Mouse (Mus musculus) forebrain, embryonic 11.5 days (tissue): Measurements from ENCODE around the gene Gm2431. TPM values are rescaled to one million over a fixed set of nuclear protein-coding genes. Genes with fewer than 3 reads are reported as not detected.
"Not testable (repeated sequence)": the region's sequence is repeated elsewhere in the genome, so short reads cannot be mapped to it uniquely, and the experiment has no call there.

Source experiments
- ATAC-seq: fragments of 200-750 bp; cut with Nextera tagmentation; replicated peaks from 2 replicates; pipeline ENCODE4 v1.8.0; 2017; ENCODE audit warnings: moderate TSS enrichment; ENCODE audit not compliant: low FRiP score
- DNase-seq: peaks from one replicate; pipeline ENCODE4 v3.0.0-alpha.2; 2017; ENCODE audit warnings: low spot score
- H3K27ac ChIP-seq: fragments of 300-500 bp; sonication (generic); 2 replicates; pipeline ENCODE4 v1.5.1; 2014; ENCODE audit warnings: low read depth, low read length
- H3K27me3 ChIP-seq: fragments of 300-500 bp; sonication (generic); 2 replicates; pipeline ENCODE4 v1.6.1; 2014; ENCODE audit warnings: mild to moderate bottlenecking, low read length, mixed read lengths; ENCODE audit not compliant: control insufficient read depth, insufficient read depth
- H3K36me3 ChIP-seq: fragments of 300-500 bp; sonication (generic); 2 replicates; pipeline ENCODE4 v1.6.1; 2014; ENCODE audit warnings: mild to moderate bottlenecking, low read length, moderate library complexity, mixed read lengths; ENCODE audit not compliant: control insufficient read depth, insufficient read depth
- H3K4me1 ChIP-seq: fragments of 300-500 bp; sonication (generic); replicated peaks from 2 replicates; pipeline ENCODE4 v1.6.1; 2014; ENCODE audit warnings: low read length, mixed read lengths; ENCODE audit not compliant: control insufficient read depth, insufficient read depth
- H3K4me2 ChIP-seq: fragments of 300-500 bp; sonication (generic); 2 replicates; pipeline ENCODE4 v1.6.1; 2014; ENCODE audit warnings: low read depth, mild to moderate bottlenecking, low read length, moderate library complexity, mixed read lengths; ENCODE audit not compliant: severe bottlenecking
- H3K4me3 ChIP-seq: fragments of 300-500 bp; sonication (generic); 2 replicates; pipeline ENCODE4 v1.5.1; 2014; ENCODE audit warnings: low read depth, low read length
- H3K9ac ChIP-seq: fragments of 300-500 bp; sonication (generic); 2 replicates; pipeline ENCODE4 v1.6.1; 2014; ENCODE audit warnings: low read length
- H3K9me3 ChIP-seq: fragments of 300-500 bp; sonication (generic); 2 replicates; pipeline ENCODE4 v1.6.1; 2016; ENCODE audit warnings: low read length, mixed read lengths; ENCODE audit not compliant: control insufficient read depth
- WGBS: fragments of 180-500 bp; shearing (Covaris S2); extraction: QIAGEN DNeasy Blood & Tissue Kit; methylation state at CpG from one replicate; pipeline ENCODE4 v1.1.7; 2014; 5-methylcytosine and 5-hydroxymethylcytosine counted together
- polyA plus RNA-seq: library from polyadenylated mRNA; unstranded; fragments of >200 nt; fragmentation: Nextera tagmentation; extraction: Ambion mirVana; gene quantifications from 2 replicates; pipeline ENCODE4 v1.2.1, GENCODE M21; 2014

The Gm2431 gene
- polyA plus RNA-seq, 1 experiment from 2014 or later = not detected

DNA sequence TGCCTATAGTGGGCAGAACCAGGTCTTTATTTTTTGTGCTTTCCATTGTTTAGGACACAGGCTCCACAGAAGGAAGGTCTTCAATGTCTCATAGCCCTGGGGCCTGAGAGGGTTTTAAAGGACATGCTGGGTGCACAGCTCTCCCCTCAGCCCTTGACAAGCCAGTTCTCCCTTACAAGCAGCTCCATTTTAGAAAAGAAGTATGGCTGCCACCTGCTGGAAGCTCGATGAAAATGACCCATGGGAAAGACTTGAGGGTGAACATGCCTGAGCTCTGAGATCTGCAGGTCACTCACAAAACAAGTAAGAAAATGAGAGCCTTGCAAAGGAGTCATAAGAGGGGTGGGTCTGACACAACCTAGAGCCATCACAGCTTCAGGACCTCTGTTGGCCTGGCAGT is 8.3 kb downstream of the Gm2431 start:
- no peak for ATAC-seq
- H3K36me3 ChIP-seq = no peaks in the 10 kb centered on the region
- no peaks in the 10 kb centered on the region for H3K4me1 ChIP-seq
- no peak for DNase-seq
- no peaks in the 10 kb centered on the region for H3K9me3 ChIP-seq
- no peak overlapping the region for H3K4me2 ChIP-seq
- no peak overlapping the region for H3K4me3 ChIP-seq
- H3K9ac ChIP-seq = no peak overlapping the region
- no peaks in the 10 kb centered on the region for H3K27me3 ChIP-seq
- 7% methylated on average over 1 of the region's 1 CpGs for WGBS
- no peak overlapping the region for H3K27ac ChIP-seq

DNA sequence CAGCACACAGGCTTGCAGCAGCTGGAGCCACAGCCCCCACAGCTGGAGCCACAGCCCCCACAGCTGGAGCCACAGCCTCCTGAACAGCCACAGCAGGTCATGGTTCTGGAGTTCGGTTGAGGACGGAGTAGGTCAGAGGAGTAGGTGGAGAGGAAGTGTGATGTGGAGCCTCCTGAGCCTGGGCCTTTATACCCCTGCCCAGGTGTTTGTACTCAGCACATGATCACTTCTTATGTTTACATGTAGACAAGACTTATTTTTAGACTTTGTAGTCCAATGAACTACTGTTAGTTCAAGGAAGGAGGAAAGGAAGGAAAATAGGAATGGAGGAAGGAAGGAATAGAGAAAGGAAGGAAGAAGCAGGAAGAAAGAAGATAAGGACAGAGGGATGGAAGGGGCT is 17.2 kb downstream of the Gm2431 start, which contains the start of gene Gm40460:
Gm40460 (minus strand) TSS at position 101 of the 400 bp plus-strand sequence.
- H3K4me2 ChIP-seq = no peak within 1 kb of the TSS
- 78% methylated on average over 2 of the region's 2 CpGs for WGBS
- no peaks in the 10 kb centered on the region for H3K9me3 ChIP-seq
- no peak within 1 kb of the TSS for H3K4me3 ChIP-seq
- no peak for DNase-seq
- no peak within 1 kb of the TSS for H3K9ac ChIP-seq
- H3K36me3 ChIP-seq = no peaks in the 10 kb centered on the region
- no peak for ATAC-seq
- H3K4me1 ChIP-seq = no peaks in the 10 kb centered on the region
- H3K27me3 ChIP-seq = no peaks in the 10 kb centered on the region
- no peak within 1 kb of the TSS for H3K27ac ChIP-seq

DNA sequence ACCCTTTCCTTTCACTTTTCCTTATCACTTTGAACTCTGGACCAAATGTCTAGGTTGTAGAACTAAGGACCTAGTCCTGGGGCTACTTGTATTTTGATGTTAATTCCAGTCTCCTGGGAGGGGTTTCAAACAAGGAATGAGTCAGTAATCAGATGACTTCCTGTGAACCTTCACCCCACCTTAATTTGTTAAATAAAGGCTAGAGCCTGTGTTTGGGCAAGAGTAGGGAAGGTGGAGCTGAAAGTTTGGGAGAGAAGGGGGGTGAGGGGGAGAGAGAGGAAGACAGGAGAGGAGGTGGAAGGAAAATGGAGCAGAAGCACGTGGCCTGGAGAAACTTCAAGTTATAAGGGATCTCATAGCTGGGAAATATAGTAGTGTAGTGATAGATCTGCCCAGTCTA is 26.6 kb downstream of the Gm2431 start:
- 34% methylated on average over 1 of the region's 1 CpGs for WGBS
- Histone ChIP-seq H3K4me3 (no peak overlapping the region), H3K4me1 (0 out of 2 replicates have a peak, but pooled peaks cover 6% of the 10 kb centered on the region), H3K27me3 (no peaks in the 10 kb centered on the region), H3K36me3 (no peaks in the 10 kb centered on the region), H3K4me2 (no peak overlapping the region), H3K9me3 (no peaks in the 10 kb centered on the region; the same call in 1 of the 2 replicates), H3K9ac (no peak overlapping the region), H3K27ac (no peak overlapping the region)
- DNase-seq (no peak), ATAC-seq (no peak)

GRCm38 (mm10) chr7:142229871-142230270 is 28.3 kb downstream of the Gm2431 start, which contains the start of gene Krtap5-5:
Gene Krtap5-5 (minus strand): TSS chr7:142229971.
- not testable (repeated sequence) for ATAC-seq, H3K36me3 ChIP-seq, H3K4me2 ChIP-seq, H3K27me3 ChIP-seq, H3K4me3 ChIP-seq, DNase-seq, H3K4me1 ChIP-seq, H3K27ac ChIP-seq, H3K9me3 ChIP-seq, H3K9ac ChIP-seq
- WGBS = 57% methylated on average over 3 of the region's 3 CpGs

GRCm38 (mm10) chr7:142224518-142224917 is 33.6 kb downstream of the Gm2431 start:
- ATAC-seq = no peak
- Histone ChIP-seq H3K36me3 (no peaks in the 10 kb centered on the region), H3K4me3 (no peak overlapping the region), H3K4me1 (no peaks in the 10 kb centered on the region), H3K9ac (no peak overlapping the region), H3K9me3 (no peaks in the 10 kb centered on the region), H3K4me2 (no peak overlapping the region), H3K27ac (no peak overlapping the region), H3K27me3 (no peaks in the 10 kb centered on the region)
- 47% methylated on average over 2 of the region's 2 CpGs for WGBS
- DNase-seq = no peak

GRCm38 (mm10) chr7:142212136-142212535 is 46.0 kb downstream of the Gm2431 start:
- H3K4me3 ChIP-seq, DNase-seq, H3K27me3 ChIP-seq, H3K4me1 ChIP-seq, H3K4me2 ChIP-seq, H3K9ac ChIP-seq, ATAC-seq, H3K36me3 ChIP-seq, H3K27ac ChIP-seq, H3K9me3 ChIP-seq: not testable (repeated sequence)
- WGBS = 64% methylated on average over 1 of the region's 1 CpGs

DNA sequence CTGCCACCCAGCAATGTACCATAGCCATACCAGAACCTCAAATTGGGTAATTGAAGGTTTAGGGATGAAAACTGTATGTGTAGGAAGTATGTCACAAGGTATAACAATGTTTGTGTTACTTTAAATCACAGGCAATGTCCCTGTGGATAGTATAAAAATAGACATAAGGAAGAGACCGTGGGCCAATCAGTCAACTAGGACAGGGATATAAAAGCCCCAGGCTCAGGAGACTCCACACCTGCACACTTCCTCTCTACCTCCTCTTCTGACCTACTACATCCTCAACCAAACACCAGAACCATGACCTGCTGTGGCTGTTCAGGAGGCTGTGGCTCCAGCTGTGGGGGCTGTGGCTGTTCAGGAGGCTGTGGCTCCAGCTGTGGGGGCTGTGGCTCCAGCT is 46.6 kb downstream of the Gm2431 start, which contains the start of gene Gm7579:
Gm7579 (plus strand) TSS at position 301 of the 400 bp plus-strand sequence.
- H3K27me3 ChIP-seq = no peaks in the 10 kb centered on the region
- WGBS = 73% methylated on average over 1 of the region's 1 CpGs
- no peak for ATAC-seq
- H3K9ac ChIP-seq = no peak within 1 kb of the TSS
- no peaks in the 10 kb centered on the region for H3K9me3 ChIP-seq
- no peak within 1 kb of the TSS for H3K4me2 ChIP-seq
- H3K4me1 ChIP-seq = no peaks in the 10 kb centered on the region
- no peak within 1 kb of the TSS for H3K4me3 ChIP-seq
- H3K36me3 ChIP-seq = no peaks in the 10 kb centered on the region
- DNase-seq = no peak
- no peak within 1 kb of the TSS for H3K27ac ChIP-seq

Other genes starting within 250 kb of the Gm2431 start
- 52.9 and 55.9 TPM in 2 replicates for gene Mob2, start 197.3 kb downstream of the Gm2431 start, polyA plus RNA-seq
- 22.6 and 28.1 TPM in 2 replicates for gene Dusp8, start 162.5 kb downstream of the Gm2431 start, polyA plus RNA-seq
- gene Gm45618, start 137.6 kb downstream of the Gm2431 start, polyA plus RNA-seq = 0.31 TPM in 1 of 2 replicates, not detected in the other
- gene Gm39115, start 122.3 kb downstream of the Gm2431 start, polyA plus RNA-seq = not detected in 2 replicates
- not detected in 2 replicates for gene Gm45337, start 113.7 kb downstream of the Gm2431 start, polyA plus RNA-seq
- not detected in 2 replicates for gene Gm29735, start 101.2 kb downstream of the Gm2431 start, polyA plus RNA-seq
- gene Gm4553, start 92.6 kb downstream of the Gm2431 start, polyA plus RNA-seq = not detected in 2 replicates
- gene Krtap5-2, start 82.3 kb downstream of the Gm2431 start, polyA plus RNA-seq = not detected in 2 replicates
- not detected in 2 replicates for gene Gm10153, start 68.0 kb downstream of the Gm2431 start, polyA plus RNA-seq
- not detected in 2 replicates for gene Krtap5-3, start 57.0 kb downstream of the Gm2431 start, polyA plus RNA-seq
- not detected in 2 replicates for gene Gm7579, start 46.5 kb downstream of the Gm2431 start, polyA plus RNA-seq
- not detected in 2 replicates for gene Krtap5-5, start 28.4 kb downstream of the Gm2431 start, polyA plus RNA-seq
- gene Gm40460, start 17.3 kb downstream of the Gm2431 start, polyA plus RNA-seq = not detected in 2 replicates
- gene Gm4559, start 16.0 kb upstream of the Gm2431 start, polyA plus RNA-seq = not detected in 2 replicates
- gene Krtap5-1, start 38.8 kb upstream of the Gm2431 start, polyA plus RNA-seq = not detected in 2 replicates
- gene Krtap5-4, start 45.2 kb upstream of the Gm2431 start, polyA plus RNA-seq = not detected in 2 replicates
- gene Ifitm10, start 115.4 kb upstream of the Gm2431 start, polyA plus RNA-seq = 0.24 and 0.32 TPM in 2 replicates
- gene Gm49369, start 124.3 kb upstream of the Gm2431 start, polyA plus RNA-seq = not detected in 2 replicates
- gene Ctsd, start 129.7 kb upstream of the Gm2431 start, polyA plus RNA-seq = 129 and 147 TPM in 2 replicates
- not detected in 2 replicates for gene Syt8, start 176.5 kb upstream of the Gm2431 start, polyA plus RNA-seq
- gene Tnni2, start 183.5 kb upstream of the Gm2431 start, polyA plus RNA-seq = 1.3 TPM in 1 of 2 replicates, not detected in the other
- gene Lsp1, start 202.5 kb upstream of the Gm2431 start, polyA plus RNA-seq = 8.7 and 9.8 TPM in 2 replicates
- gene Tnnt3, start 240.5 kb upstream of the Gm2431 start, polyA plus RNA-seq = 1.00 and 1.0 TPM in 2 replicates